Mouse (Mus musculus): ENCODE results near the gene Sox6. TPM values are rescaled to one million over a fixed set of nuclear protein-coding genes. Genes with fewer than 3 reads are reported as not detected.

Gene Sox6
- polyA plus RNA-seq, 1 experiment from 2014 or later: 51.7 TPM

DNA sequence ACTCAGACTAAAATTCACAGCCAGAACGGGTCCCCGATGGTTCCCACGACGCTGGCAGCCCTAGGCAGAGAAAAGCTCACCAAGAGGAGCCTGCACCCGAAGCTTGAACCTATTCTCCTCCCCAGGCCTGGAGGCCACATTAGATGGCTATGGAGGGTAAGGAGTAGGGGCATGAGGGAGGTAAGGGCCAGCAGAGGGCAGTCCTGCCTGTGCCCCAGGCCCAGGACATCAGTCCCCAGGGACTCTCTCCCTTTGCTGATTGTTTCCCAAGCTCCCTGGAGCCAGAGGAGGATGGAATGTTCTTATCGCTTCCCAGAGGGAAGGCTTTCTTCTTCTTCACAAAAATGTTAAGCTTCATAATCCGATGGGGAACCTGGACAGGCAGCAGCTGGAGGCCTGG lies 615.8 kb downstream of the Sox6 start:
- no peaks in the 10 kb centered on the region for H3K36me3 ChIP-seq (replicated peaks)
- no peak overlapping the region for H3K4me2 ChIP-seq
- H3K4me1 ChIP-seq: peaks cover 11% of the 10 kb centered on the region
- H3K4me3 ChIP-seq: no peak overlapping the region
- H3K27me3 ChIP-seq (replicated peaks): no peaks in the 10 kb centered on the region
- no peaks in the 10 kb centered on the region for H3K9me3 ChIP-seq
- 66% methylated on average over 7 of the region's 7 CpGs for WGBS
- H3K27ac ChIP-seq: no peak overlapping the region
- H3K9ac ChIP-seq: no peak overlapping the region
- ATAC-seq (replicated peaks): no peak

DNA sequence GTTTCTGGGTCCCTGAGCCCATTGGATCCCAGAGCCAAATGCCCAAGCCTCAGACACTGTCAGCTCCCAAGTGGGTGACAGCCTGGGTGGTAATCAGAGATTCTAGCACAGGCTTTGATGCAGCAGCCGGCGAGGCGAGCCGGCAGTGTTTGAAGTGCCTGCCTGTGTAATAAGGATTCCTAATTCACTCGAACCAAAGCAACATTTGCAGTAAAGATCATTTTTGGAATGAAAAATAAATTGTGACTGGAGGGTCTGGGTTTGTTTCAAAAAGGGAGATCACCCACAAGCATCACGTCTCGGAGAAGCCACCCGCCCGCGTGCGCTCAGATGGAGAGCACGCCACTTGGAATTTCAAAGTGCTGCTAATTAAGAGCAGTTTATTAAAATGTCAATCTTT lies 617.6 kb downstream of the Sox6 start:
- Histone ChIP-seq H3K27ac (0 out of 2 replicates have a peak overlapping the region, but pooled peaks have one; percentile 51), H3K27me3 (replicated peaks) (no peaks in the 10 kb centered on the region), H3K36me3 (replicated peaks) (no peaks in the 10 kb centered on the region), H3K9me3 (no peaks in the 10 kb centered on the region), H3K9ac (no peak overlapping the region), H3K4me2 (0 out of 2 replicates have a peak overlapping the region, but pooled peaks have one; percentile 14), H3K4me1 (peaks cover 11% of the 10 kb centered on the region), H3K4me3 (no peak overlapping the region)
- no peak for ATAC-seq (replicated peaks)
- WGBS: 40% methylated on average over 12 of the region's 12 CpGs

Other genes with a start within 250 kb of the Sox6 start
- 313 and 320 TPM in 2 replicates for gene 1110004F10Rik, start 601 bp upstream of the Sox6 start, polyA plus RNA-seq (2015; fragmentation: Nextera tagmentation; extraction: Ambion mirVana)
- gene Gm4353, start 45.8 kb upstream of the Sox6 start, polyA plus RNA-seq (2015; fragmentation: Nextera tagmentation; extraction: Ambion mirVana): 1.0 and 1.3 TPM in 2 replicates